Mouse (Mus musculus): Measurements from ENCODE around the gene Ddx17. TPM values are rescaled to one million over a fixed set of nuclear protein-coding genes. Genes with fewer than 3 reads are reported as not detected.

Ddx17 gene
- polyA plus RNA-seq, 1 experiment: 148 TPM

- no peak overlapping the region for H3K4me3 ChIP-seq (ENCODE audit: insufficient read depth, low read depth, low read length)
- peaks cover 41% of the 10 kb centered on the region for H3K36me3 ChIP-seq (ENCODE audit: control insufficient read depth, insufficient read depth, low read length)
- WGBS: 60% methylated on average over 3 of the region's 3 CpGs
- H3K4me1 ChIP-seq (ENCODE audit: control insufficient read depth, insufficient read depth, low read length): peaks cover 3% of the 10 kb centered on the region; the same call in 1 of the 2 replicates
- H3K27me3 ChIP-seq (replicated peaks; ENCODE audit: control insufficient read depth, insufficient read depth, low read length): no peaks in the 10 kb centered on the region
- TF ChIP-seq CTCF (conservative IDR thresholded peaks at IDR 0.05; ENCODE audit: insufficient read depth, insufficient read length, low read depth, low read length): no peak
- no peak for TF ChIP-seq POLR2A (IDR thresholded peaks at IDR 0.05; ENCODE audit: low read depth, low read length)
- no peak overlapping the region for H3K27ac ChIP-seq (ENCODE audit: insufficient read depth, low read depth, low read length)
- DNase-seq: no peak
These were observed 12.7 kb downstream of the Ddx17 start for GRCm38 (mm10) chr15:79533796-79534195.

- WGBS: 54% methylated on average over 7 of the region's 7 CpGs
- no peak overlapping the region for H3K27ac ChIP-seq (ENCODE audit: insufficient read depth, low read depth, low read length)
These were observed 16.6 kb downstream of the Ddx17 start for GRCm38 (mm10) chr15:79529935-79530334.

DNA sequence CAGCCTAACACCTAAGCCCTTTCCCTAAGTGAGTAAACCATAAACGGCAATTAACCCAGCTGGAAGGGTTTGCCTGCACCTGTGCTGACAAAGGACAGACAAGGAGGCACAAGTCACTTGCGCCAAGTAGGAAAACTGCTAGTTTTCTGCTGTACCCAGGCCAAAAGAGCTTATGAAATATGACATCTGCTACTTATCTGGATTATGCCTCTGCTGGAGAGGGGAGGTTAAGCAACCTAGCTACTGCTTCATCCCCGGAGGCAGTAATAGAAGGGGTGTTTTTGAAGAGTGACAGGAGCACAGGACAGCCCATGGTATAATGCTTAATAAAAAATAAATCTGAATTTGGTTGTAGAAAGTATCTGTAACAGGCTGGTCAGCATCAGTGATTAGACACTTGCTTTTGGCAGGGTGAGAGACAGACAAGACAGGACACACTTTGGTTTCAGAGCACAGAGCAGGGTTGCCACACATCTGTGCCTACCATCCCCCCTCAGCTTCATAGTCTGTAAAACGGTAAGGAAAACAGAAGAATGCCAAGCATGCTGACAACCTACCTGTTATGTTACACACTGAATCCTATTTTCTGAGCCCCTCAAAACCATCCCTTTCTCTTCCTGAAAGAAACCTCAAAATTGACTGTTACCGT lies 18.4 kb downstream of the Ddx17 start:
- TF ChIP-seq POLR2A (IDR thresholded peaks at IDR 0.05; ENCODE audit: low read depth, low read length) (no peak), CTCF (conservative IDR thresholded peaks at IDR 0.05; ENCODE audit: insufficient read depth, insufficient read length, low read depth, low read length) (no peak)
- Histone ChIP-seq H3K36me3 (ENCODE audit: control insufficient read depth, insufficient read depth, low read length) (peaks cover 18% of the 10 kb centered on the region), H3K27me3 (replicated peaks; ENCODE audit: control insufficient read depth, insufficient read depth, low read length) (no peaks in the 10 kb centered on the region), H3K4me3 (ENCODE audit: insufficient read depth, low read depth, low read length) (no peak overlapping the region), H3K4me1 (ENCODE audit: control insufficient read depth, insufficient read depth, low read length) (peaks cover 3% of the 10 kb centered on the region; the same call in 1 of the 2 replicates), H3K27ac (ENCODE audit: insufficient read depth, low read depth, low read length) (no peak overlapping the region)
- 49% methylated on average over 5 of the region's 5 CpGs for WGBS
- no peak for DNase-seq

More at GRCm38 (mm10) chr15:79529935-79530334, 16.6 kb downstream of the Ddx17 start:
- peaks cover 3% of the 10 kb centered on the region; the same call in 1 of the 2 replicates for H3K4me1 ChIP-seq (ENCODE audit: control insufficient read depth, insufficient read depth, low read length)
- peaks cover 26% of the 10 kb centered on the region for H3K36me3 ChIP-seq (ENCODE audit: control insufficient read depth, insufficient read depth, low read length)
- no peaks in the 10 kb centered on the region for H3K27me3 ChIP-seq (replicated peaks; ENCODE audit: control insufficient read depth, insufficient read depth, low read length)
- TF ChIP-seq CTCF (conservative IDR thresholded peaks at IDR 0.05; ENCODE audit: insufficient read depth, insufficient read length, low read depth, low read length) (no peak), POLR2A (IDR thresholded peaks at IDR 0.05; ENCODE audit: low read depth, low read length) (no peak)
- no peak for DNase-seq
- H3K4me3 ChIP-seq (ENCODE audit: insufficient read depth, low read depth, low read length): no peak overlapping the region

DNA sequence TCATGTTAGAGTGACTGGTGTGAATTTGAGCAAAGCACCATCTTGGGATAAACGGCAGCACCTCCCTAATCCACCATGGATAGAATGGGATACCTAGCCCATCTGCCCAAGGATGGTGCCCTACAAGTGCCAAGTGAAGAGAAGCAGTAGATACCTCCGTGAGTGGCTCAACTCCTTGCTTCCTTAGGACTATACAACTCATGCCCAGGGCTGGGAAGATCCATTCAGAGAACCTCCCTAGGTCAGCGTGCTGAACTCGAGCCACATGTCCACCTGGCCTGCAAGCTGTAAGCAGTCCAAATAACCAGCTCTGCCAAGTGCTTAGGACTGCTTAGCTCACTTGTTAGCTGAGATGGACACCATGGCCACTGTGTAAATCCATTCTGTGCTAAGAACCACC lies 19.3 kb downstream of the Ddx17 start:
- Histone ChIP-seq H3K27me3 (replicated peaks; ENCODE audit: control insufficient read depth, insufficient read depth, low read length) (no peaks in the 10 kb centered on the region), H3K27ac (ENCODE audit: insufficient read depth, low read depth, low read length) (no peak overlapping the region), H3K36me3 (ENCODE audit: control insufficient read depth, insufficient read depth, low read length) (peaks cover 14% of the 10 kb centered on the region), H3K4me3 (ENCODE audit: insufficient read depth, low read depth, low read length) (no peak overlapping the region), H3K4me1 (ENCODE audit: control insufficient read depth, insufficient read depth, low read length) (peaks cover 3% of the 10 kb centered on the region; the same call in 1 of the 2 replicates)
- WGBS: 54% methylated on average over 4 of the region's 4 CpGs
- no peak for TF ChIP-seq POLR2A (IDR thresholded peaks at IDR 0.05; ENCODE audit: low read depth, low read length)
- no peak for DNase-seq

DNA sequence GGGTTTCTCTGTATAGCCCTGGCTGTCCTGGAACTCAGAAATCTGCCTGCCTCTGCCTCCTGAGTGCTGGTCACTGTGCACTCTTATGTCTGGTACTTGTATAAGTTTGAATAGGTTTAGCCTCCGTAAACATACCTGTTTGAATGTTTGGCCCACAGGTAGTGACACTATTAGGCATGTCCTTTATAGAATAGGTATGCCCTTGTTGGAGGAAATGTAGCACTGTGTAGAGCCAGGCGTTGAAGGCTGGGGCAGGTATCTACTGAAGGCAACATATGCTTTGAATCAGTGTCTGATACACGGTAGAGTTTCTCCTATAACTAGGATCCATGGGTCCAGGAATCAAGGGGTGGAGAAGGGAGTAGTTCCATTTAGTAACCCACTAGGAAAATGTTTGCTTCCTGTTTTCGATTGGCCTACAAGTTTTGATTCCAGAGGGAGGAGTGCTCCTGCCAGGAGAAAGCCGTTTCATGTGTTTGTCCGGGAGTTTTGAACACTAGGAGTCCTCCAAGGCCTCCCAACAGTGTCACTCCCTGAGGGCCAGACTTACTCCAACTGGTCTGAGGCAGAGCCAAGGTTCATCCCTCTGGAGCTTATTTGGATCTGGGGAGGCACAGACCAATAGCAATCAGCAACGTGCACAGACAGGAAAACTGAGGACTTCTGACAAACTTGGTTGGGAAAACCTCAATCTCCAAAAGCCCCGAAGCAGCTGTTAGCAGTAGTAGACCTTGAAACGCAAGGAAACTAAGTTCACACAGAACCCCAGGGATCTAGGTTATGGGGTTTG lies 20.4 kb downstream of the Ddx17 start:
- Histone ChIP-seq H3K4me1 (ENCODE audit: control insufficient read depth, insufficient read depth, low read length) (peaks cover 3% of the 10 kb centered on the region; the same call in 1 of the 2 replicates), H3K27ac (ENCODE audit: insufficient read depth, low read depth, low read length) (no peak overlapping the region), H3K27me3 (replicated peaks; ENCODE audit: control insufficient read depth, insufficient read depth, low read length) (no peaks in the 10 kb centered on the region), H3K4me3 (ENCODE audit: insufficient read depth, low read depth, low read length) (no peak overlapping the region), H3K36me3 (ENCODE audit: control insufficient read depth, insufficient read depth, low read length) (peaks cover 11% of the 10 kb centered on the region)
- peak; percentile 26 for DNase-seq
- TF ChIP-seq POLR2A (IDR thresholded peaks at IDR 0.05; ENCODE audit: low read depth, low read length) (no peak), CTCF (conservative IDR thresholded peaks at IDR 0.05; ENCODE audit: insufficient read depth, insufficient read length, low read depth, low read length) (no peak)
- 49% methylated on average over 9 of the region's 9 CpGs for WGBS

DNA sequence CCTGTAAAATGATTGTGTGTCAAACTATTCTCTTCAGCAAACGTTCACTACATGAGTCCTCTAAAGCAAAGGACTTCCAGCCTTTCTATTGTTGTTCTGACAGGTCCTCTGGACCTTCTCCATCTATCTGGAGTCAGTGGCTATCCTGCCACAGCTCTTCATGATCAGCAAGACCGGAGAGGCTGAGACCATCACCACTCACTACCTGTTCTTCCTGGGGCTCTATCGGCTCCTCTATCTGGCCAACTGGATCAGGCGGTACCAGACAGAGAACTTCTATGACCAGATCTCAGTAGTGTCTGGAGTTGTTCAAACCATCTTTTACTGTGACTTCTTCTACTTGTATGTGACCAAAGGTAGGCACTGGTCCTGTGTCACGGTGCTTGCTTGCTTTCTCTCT lies 21.0 kb downstream of the Ddx17 start:
- peaks cover 3% of the 10 kb centered on the region; the same call in 1 of the 2 replicates for H3K4me1 ChIP-seq (ENCODE audit: control insufficient read depth, insufficient read depth, low read length)
- H3K36me3 ChIP-seq (ENCODE audit: control insufficient read depth, insufficient read depth, low read length): peaks cover 11% of the 10 kb centered on the region
- no peak for TF ChIP-seq POLR2A (IDR thresholded peaks at IDR 0.05; ENCODE audit: low read depth, low read length)
- no peak for TF ChIP-seq CTCF (conservative IDR thresholded peaks at IDR 0.05; ENCODE audit: insufficient read depth, insufficient read length, low read depth, low read length)
- H3K4me3 ChIP-seq (ENCODE audit: insufficient read depth, low read depth, low read length): no peak overlapping the region
- 85% methylated on average over 5 of the region's 5 CpGs for WGBS
- H3K27ac ChIP-seq (ENCODE audit: insufficient read depth, low read depth, low read length): no peak overlapping the region
- no peaks in the 10 kb centered on the region for H3K27me3 ChIP-seq (replicated peaks; ENCODE audit: control insufficient read depth, insufficient read depth, low read length)
- DNase-seq: no peak
